Comparison of ENCODE assay signal across 19 mouse cellular contexts in the genomic region with DNA sequence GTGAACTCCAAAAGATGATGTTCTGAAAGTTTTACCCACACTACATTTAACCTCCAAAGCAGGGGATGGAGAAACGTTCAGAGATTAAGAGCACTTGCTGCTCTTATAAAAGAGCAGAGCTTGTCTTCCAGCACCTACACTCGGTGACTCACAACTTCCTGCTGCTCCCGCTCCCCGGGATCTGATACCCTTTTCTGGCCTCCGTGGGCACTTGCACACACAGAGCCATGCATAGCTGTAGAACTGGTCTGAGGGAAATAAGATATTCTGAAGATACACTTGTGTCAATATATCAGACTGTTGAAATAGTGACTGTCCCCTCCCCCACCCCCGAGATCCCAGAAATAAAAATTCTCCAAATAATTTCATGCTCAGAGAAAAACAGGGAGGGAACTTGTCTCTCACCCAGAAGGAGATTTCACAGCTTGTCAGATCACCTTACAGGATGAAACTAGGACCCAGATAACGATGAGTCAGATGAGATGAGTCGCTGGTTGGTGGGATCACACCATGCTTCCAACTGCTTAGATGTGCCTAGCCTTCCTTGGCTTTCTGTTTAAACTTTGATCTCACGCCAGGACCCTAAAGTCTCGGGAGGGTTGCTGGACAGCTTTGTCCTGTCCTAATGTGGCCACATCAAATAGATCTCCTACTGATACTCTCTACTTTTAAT. TPM values are rescaled to one million over a fixed set of nuclear protein-coding genes. Genes with fewer than 3 reads are reported as not detected.
A peak's percentile ranks its signal among the peaks of the same experiment; 100 is the strongest.
DNase-seq lines count a peak whose midpoint lies in the region; ATAC-seq and TF ChIP-seq lines count a peak whose summit lies in the region.
"Had no signal": no experiment of that assay in that cellular context is flagged by ENCODE, and none has a peak within 500 bp of the region (broad histone marks: within the 10 kb centered on the region; RNA-seq: fewer than 3 reads in every experiment).

No protein-coding gene starts in this region.

- no peak overlapping the region for H3K9ac ChIP-seq in kidney, embryonic 15.5 days
- no peak overlapping the region for H3K9ac ChIP-seq in hindbrain, embryonic 11.5 days (ENCODE audit: low read depth, low read length)
- H3K9ac ChIP-seq: forebrain, embryonic 15.5 days; heart, embryonic 15.5 days; hindbrain, embryonic 13.5 days; neural tube, embryonic 12.5 days had no signal

- DNase-seq in kidney, adult 11 months = no peak
- DNase-seq in 416B (ENCODE audit: low read depth) = peak; percentile 49
- peak; percentile 65 for DNase-seq in brain, adult 2 months (ENCODE audit: low read depth, low spot score)
- DNase-seq in hindbrain, embryonic 11.5 days (ENCODE audit: low spot score) = no peak
- no peak for DNase-seq in ovary, postnatal 36 days (ENCODE audit: low spot score)
- DNase-seq: adrenal gland, postnatal 25 days; cerebellum, postnatal 14 days; gastrocnemius, postnatal 25 days; kidney, adult 18-20 months; kidney, postnatal 4 days; midbrain, embryonic 14.5 days had no signal

- H3K36me3 ChIP-seq in kidney, embryonic 15.5 days = no peaks in the 10 kb centered on the region
- H3K36me3 ChIP-seq in myocyte (ENCODE audit: control insufficient read depth, insufficient read depth) = no peaks in the 10 kb centered on the region
- no peaks in the 10 kb centered on the region for H3K36me3 ChIP-seq in hindbrain, embryonic 11.5 days (ENCODE audit: control insufficient read depth, insufficient read depth, low read length)
- H3K36me3 ChIP-seq: forebrain, embryonic 15.5 days; heart, embryonic 15.5 days; hindbrain, embryonic 13.5 days; neural tube, embryonic 12.5 days had no signal

- WGBS in kidney, embryonic 15.5 days = 27% methylated on average over 10 of the region's 10 CpGs
- WGBS in hindbrain, embryonic 11.5 days = 68% methylated on average over 10 of the region's 10 CpGs

- H3K79me2 ChIP-seq in myocyte (ENCODE audit: control insufficient read depth, insufficient read depth) = no peaks in the 10 kb centered on the region

- peaks cover 14% of the 10 kb centered on the region for H3K4me1 ChIP-seq in kidney, embryonic 15.5 days
- H3K4me1 ChIP-seq in hindbrain, embryonic 11.5 days (replicated peaks; ENCODE audit: control insufficient read depth, insufficient read depth, low read length) = no peaks in the 10 kb centered on the region
- H3K4me1 ChIP-seq: forebrain, embryonic 15.5 days; neural tube, embryonic 12.5 days had no signal

- peak overlapping the region; percentile 22; the same call in 1 of the 2 replicates for H3K27ac ChIP-seq in kidney, embryonic 15.5 days
- H3K27ac ChIP-seq in hindbrain, embryonic 11.5 days (ENCODE audit: low read depth, low read length) = no peak overlapping the region
- H3K27ac ChIP-seq: forebrain, embryonic 15.5 days; heart, embryonic 15.5 days; hindbrain, embryonic 13.5 days; macrophage; neural tube, embryonic 12.5 days had no signal

- H3ac ChIP-seq in myocyte (ENCODE audit: control insufficient read depth, insufficient read length) = no peak overlapping the region

- no peak overlapping the region for H3K4me2 ChIP-seq in kidney, embryonic 15.5 days
- peak overlapping the region; percentile 65 for H3K4me2 ChIP-seq in myocyte (ENCODE audit: low read depth)
- no peak overlapping the region for H3K4me2 ChIP-seq in hindbrain, embryonic 11.5 days (replicated peaks; ENCODE audit: low read depth, low read length)
- H3K4me2 ChIP-seq: forebrain, embryonic 15.5 days; heart, embryonic 15.5 days; hindbrain, embryonic 13.5 days; neural tube, embryonic 12.5 days had no signal

- H3K4me3 ChIP-seq in kidney, embryonic 15.5 days (replicated peaks) = no peak overlapping the region
- H3K4me3 ChIP-seq in myocyte = no peak overlapping the region
- no peak overlapping the region for H3K4me3 ChIP-seq in hindbrain, embryonic 11.5 days (ENCODE audit: low read depth, low read length)
- H3K4me3 ChIP-seq: erythroblast, embryonic 14.5 days; forebrain, embryonic 15.5 days; heart, embryonic 15.5 days; hindbrain, embryonic 13.5 days; neural tube, embryonic 12.5 days had no signal

- no peaks in the 10 kb centered on the region for H3K9me3 ChIP-seq in kidney, embryonic 15.5 days (replicated peaks)
- no peaks in the 10 kb centered on the region for H3K9me3 ChIP-seq in hindbrain, embryonic 11.5 days (ENCODE audit: control insufficient read depth, low read length)
- H3K9me3 ChIP-seq: forebrain, embryonic 15.5 days; heart, embryonic 15.5 days; hindbrain, embryonic 13.5 days; neural tube, embryonic 12.5 days had no signal

- ATAC-seq in kidney, embryonic 15.5 days (replicated peaks; ENCODE audit: low FRiP score) = no peak
- ATAC-seq in hindbrain, embryonic 11.5 days (ENCODE audit: low FRiP score) = no peak
- ATAC-seq: forebrain, embryonic 15.5 days had no signal

- no peaks in the 10 kb centered on the region for H3K27me3 ChIP-seq in kidney, embryonic 15.5 days
- H3K27me3 ChIP-seq in myocyte (ENCODE audit: control insufficient read depth, insufficient read depth, insufficient read length) = no peaks in the 10 kb centered on the region
- H3K27me3 ChIP-seq in hindbrain, embryonic 11.5 days (ENCODE audit: control insufficient read depth, insufficient read depth, low read length) = no peaks in the 10 kb centered on the region
- H3K27me3 ChIP-seq: forebrain, embryonic 15.5 days; heart, embryonic 15.5 days; hindbrain, embryonic 13.5 days; neural tube, embryonic 12.5 days had no signal

- no peak for TF ChIP-seq POLR2A in myocyte (IDR thresholded peaks at IDR 0.05; ENCODE audit: insufficient read length, low read depth)

TF ChIP-seq in myocyte, 11 proteins besides CTCF, POLR2A, EP300 and RAD21:
- TF ChIP-seq REST (IDR thresholded peaks at IDR 0.05; ENCODE audit: insufficient read depth, insufficient read length) (no peak), USF1 (IDR thresholded peaks at IDR 0.05; ENCODE audit: low read depth) (no peak), CEBPB (IDR thresholded peaks at IDR 0.05; ENCODE audit: insufficient read depth, poor library complexity, severe bottlenecking) (no peak), TCF12 (IDR thresholded peaks at IDR 0.05; ENCODE audit: insufficient read depth, poor library complexity, severe bottlenecking) (no peak), MYOD1 (IDR thresholded peaks at IDR 0.05; ENCODE audit: control insufficient read depth in 1 of 3, insufficient read length in 2 of 3, low read depth in 2 of 3) (no peak), E2F4 (IDR thresholded peaks at IDR 0.05; ENCODE audit: insufficient read depth) (no peak), TCF3 (IDR thresholded peaks at IDR 0.05; ENCODE audit: insufficient read length, low read depth) (no peak), MYOG (IDR thresholded peaks at IDR 0.05; ENCODE audit: control insufficient read depth in 1 of 3, insufficient read depth in 1 of 3, insufficient read length in 2 of 3, low read depth in 2 of 3) (no peak), POLR2AphosphoS2 (IDR thresholded peaks at IDR 0.05; ENCODE audit: insufficient read length, low read depth) (no peak), MAX (IDR thresholded peaks at IDR 0.05; ENCODE audit: low read depth) (no peak), SRF (IDR thresholded peaks at IDR 0.05; ENCODE audit: control insufficient read depth, insufficient read length, low read depth) (no peak)

RNA-seq across cellular contexts. Expression of a gene that starts 54.3 kb away (rescaled TPM):
- polyA plus RNA-seq in kidney, embryonic 15.5 days (2015; fragmentation: Nextera tagmentation; extraction: Ambion mirVana) = 88.9 and 93.8 TPM in 2 replicates
- polyA plus RNA-seq in myocyte (2012; fragmentation: generic; extraction: Trizol) = 0.43 TPM
- polyA plus RNA-seq in hindbrain, embryonic 11.5 days (2014; fragmentation: Nextera tagmentation; extraction: Ambion mirVana) = 14.6 and 17.0 TPM in 2 replicates
- polyA plus RNA-seq: erythroblast, embryonic 14.5 days; macrophage had no signal

Comparison
In these comparisons a context has a peak if more than half of its experiments do, and no peak if none do; other contexts are left out.
1. DNase-seq: peak in 416B (single experiment) and brain, adult 2 months (single experiment); none in kidney, adult 11 months (single experiment), hindbrain, embryonic 11.5 days (single experiment) and ovary, postnatal 36 days (single experiment).
2. RNA of a gene that starts 54.3 kb away (polyA plus RNA-seq): 88.9 to 93.8 TPM in kidney, embryonic 15.5 days and 14.6 to 17.0 TPM in hindbrain, embryonic 11.5 days; 0.43 TPM in myocyte (single experiment); every median in the first group is over 10 times any median in the second.